Mouse (Mus musculus) WW6 (cell line): Measurements from ENCODE around the gene Trim30a.
A peak's percentile ranks its signal among the peaks of the same experiment; 100 is the strongest.
"Not testable (repeated sequence)": the region's sequence is repeated elsewhere in the genome, so short reads cannot be mapped to it uniquely, and the experiment has no call there.

Source experiments
- DNase-seq: peaks from one replicate; pipeline ENCODE4 v3.0.0-alpha.2; 2013; ENCODE audit warnings: low read depth, low spot score

Gene Trim30a

DNA sequence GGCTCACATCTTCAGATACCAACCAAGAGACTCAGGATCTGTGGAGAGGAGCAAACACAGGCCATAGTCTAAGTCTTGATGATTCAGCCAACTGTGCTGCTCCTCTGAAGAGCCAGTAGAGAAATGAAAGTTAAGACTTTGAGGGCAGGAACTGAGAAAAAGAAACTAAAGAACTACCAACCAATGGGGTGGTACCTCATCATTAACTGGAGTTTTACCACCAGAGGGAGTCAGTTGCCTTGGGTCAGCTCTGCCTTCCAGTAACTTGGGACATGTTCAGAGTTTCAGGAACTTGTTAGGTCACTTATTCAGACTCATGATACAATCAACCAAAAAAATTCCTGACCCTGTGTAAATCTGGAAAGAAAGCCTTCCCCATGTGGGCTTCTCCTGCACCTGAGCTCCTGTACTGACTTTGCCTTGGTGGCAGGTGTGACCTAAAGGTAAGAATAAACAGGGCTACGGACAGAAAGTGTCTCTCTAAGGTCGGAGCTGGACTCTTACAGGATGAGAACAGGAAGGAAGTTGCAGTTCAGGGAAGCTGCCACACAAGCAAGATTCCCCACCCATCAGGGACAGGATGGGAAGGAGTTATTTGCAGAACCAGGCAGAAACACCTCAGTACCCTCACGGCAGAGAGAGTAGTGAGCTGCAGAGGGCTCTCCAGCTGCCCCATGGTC lies at the start of gene Trim30a:
Trim30a (minus strand) TSS at position 129 of the 680 bp plus-strand sequence.
- no peak for DNase-seq

DNA sequence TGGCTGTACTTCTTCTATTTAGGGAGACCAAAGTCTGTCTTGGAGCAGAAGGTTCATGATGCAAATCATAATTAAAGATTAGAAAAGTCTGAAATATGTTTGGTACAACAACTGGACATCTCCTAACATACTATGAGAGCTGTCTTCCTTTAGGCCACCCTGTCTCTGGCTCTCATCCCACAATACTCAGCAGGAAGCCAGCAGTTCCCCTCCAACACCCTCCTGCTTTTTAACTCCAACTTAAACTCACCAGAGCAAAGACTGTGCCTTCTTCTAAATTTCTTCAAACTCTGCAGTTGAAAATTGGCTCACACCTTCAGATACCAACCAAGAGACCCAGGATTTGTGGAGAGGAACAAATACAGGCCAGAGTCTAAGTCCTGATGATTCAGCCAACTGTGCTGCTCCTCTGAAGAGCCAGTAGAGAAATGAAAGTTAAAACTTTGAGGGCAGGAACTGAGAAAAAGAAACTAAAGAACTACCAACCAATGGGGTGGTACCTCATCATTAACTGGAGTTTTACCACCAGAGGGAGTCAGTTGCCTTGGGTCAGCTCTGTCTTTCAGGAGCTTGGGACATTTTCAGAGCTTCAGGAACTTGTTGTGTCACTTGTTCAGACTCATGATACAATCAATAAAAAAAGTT lies 42.5 kb upstream of the Trim30a start, which contains the start of gene Trim30d:
Trim30d (minus strand) TSS at position 429 of the 645 bp plus-strand sequence.
- not testable (repeated sequence) for DNase-seq

DNA sequence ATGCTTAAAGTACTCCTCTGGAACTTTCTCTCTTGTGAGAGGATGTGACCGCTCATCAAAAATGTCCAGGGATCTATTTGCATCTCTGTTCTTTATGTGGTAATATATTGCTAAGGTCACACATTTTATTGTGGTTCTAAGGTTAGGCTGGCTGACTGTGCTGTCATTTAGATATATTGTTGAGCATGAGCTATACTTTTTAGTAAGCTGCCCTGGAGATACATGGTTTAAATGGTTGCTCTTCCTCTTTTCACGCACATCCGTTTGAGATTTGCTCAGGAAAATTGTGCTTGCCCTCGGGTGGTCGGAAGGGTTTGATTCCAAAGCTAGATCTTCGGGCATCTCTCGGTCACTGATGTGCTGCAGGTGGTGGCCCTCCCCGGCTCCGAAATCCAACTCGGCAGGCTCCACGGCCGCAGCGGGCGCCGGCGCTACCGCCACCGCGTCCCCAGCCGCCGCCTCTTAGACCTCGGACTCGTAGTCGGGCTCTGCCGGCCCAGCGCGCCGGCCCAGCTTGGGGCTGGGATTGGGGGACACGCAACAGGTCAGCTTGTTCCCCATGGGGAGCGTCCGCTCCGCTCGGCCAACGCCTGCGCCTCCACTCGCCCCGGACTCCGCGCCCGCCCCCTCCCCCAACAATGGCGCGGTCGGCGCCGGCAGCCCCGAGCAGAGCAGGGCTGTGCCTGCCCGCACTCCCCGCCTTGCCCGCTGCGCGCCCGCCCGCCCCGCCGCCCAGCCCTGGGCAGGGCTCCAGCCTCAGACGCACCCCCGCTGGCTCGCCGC lies 36.8 kb upstream of the Trim30a start:
- DNase-seq, result no peak

DNA sequence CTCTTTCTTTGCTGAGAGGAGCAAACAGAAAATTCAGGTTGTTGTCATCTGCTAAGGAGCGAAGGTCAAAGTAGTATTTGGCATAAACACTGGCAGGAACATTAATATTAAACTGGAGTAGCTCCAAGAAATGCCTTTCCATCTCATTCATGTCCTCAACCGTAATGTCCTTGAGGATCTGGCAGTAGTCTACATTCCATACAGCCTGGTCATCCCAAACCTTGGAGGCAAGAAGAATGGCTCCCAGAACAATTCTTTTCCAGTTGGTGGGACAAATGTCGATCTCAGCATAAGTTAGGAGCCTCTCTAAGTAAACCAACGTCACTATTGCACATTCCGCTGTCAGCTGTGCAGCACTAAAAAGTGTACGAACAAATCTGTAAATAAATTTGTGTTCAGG lies 36.2 kb upstream of the Trim30a start:
- not testable (repeated sequence) for DNase-seq

DNA sequence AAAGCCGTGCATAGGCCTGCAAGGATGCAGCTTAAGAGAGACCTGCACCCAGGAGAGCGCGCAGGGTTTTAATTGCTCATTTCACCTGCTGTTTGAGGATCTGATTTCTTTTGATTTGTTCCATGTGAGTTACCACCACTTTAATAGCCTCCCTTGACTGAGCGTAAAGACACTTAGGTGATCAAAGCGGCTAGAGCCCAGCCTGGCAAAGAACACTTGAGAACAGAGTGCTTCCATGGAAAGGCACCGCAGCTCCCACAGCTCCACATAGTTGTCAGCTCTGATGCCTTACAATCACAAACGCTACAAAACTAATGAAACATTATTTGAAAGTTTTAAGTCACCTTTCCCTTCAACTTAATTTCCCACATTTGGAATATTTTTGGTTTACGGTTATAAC lies 34.5 kb upstream of the Trim30a start:
- DNase-seq, result not testable (repeated sequence)

DNA sequence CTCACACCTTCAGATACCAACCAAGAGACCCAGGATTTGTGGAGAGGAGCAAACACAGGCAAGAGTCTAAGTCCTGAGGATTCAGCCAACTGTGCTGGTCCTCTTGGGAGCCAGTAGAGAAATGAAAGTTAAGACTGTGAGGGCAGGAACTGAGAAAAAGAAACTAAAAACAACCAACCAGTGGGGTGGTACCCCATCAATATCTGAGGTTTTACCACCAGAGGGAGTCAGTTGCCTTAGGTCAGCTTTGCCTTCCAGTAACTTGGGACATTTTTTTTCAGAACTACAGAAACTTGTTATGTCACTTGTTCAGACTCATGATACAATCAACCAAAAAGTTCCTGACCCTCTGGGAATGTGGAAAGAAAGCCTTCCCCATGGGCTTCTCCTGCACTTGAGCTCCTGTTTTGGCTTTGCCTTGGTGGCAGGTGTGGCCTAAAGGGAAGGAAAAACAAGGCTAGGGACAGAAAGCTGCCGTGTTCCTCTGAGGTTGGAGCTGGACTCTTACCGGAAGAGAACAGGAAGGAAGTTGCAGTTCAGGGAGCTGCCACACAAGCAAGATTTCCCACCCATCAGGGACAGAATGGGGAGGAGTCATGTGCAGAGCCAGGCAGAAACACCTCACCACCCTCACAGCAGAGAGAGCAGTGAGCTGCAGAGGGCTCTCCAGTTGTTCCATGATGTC lies 18.9 kb downstream of the Trim30a start:
- DNase-seq, result peak; percentile 9

DNA sequence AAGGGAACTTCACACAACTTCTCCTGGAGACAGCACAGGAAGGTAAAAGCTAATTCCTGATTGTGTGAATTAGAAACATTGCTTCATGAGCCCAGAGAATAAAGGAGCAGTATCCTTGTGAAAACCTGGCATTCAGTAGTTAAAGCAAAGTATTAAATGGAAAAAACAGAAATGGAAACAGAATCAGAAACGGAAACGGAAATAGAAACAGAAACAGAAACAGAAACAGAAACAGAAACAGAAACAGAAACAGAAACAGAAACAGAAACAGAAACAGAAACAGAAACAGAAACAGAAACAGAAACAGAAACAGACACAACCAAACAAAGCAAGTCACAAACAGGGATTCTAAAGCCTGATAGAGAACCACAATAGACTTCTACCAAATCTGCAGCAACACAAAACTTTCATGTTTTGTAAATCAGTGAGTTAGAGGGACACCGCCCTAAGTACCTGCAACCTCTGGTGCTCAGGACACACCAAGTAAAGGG lies 60.5 kb downstream of the Trim30a start:
- DNase-seq, result no peak

DNA sequence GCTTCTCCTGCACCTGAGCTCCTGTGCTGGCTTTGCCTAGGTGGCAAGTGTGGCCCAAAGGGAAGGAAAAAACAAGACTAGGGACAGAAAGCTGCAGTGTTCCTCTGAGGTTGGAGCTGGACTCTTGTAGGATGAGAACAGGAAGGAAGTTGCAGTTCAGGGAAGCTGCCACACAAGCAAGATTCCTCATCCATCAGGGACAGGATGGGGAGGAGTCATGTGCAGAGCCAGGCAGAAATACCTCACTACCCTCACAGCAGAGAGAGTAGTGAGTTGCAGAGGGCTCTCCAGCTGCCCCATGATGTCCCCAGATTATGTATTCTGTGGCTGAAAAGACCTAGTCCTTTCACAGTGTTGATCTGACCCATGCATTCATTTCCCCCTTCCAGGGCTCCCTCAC lies 63.9 kb downstream of the Trim30a start:
- no peak for DNase-seq

DNA sequence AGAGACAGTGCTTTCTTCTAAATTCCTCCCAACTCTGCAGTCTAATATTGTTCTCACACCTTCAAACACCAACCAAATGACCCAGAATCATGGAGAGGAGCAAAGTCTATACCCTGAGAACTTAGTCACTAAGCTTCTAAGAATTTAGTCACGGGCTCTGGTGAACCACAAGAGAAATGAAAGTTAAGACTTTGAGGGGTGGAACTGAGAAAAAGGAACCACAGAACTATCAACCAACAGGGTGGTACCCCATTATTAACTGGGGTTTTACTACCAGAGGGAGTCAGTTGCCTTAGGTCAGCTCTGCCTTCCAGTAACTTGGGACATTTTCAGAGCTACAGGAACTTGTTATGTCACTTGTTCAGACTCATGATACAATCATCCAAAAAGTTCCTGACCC lies 64.3 kb downstream of the Trim30a start, which contains the start of gene Trim30c:
Trim30c (minus strand) TSS at position 140 of the 400 bp plus-strand sequence.
- DNase-seq, result no peak

DNA sequence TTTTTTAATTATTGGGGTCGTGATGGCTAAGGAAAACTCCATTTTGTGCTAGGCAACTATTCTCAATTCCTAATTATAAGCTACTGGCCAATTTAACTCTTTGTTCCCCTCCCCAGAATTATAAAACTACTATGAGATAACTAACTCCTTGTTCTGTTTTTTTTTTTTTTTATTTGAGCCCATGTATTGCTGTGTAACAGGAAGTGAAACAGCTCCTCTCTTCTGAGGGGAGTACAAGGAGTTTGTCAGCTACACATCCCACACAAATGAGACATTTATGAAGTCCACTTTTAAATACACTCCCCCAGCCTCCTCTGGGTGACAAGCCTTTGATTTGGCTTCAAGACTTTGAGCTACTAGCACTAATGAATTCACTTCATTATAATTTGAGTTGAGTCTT lies 66.5 kb downstream of the Trim30a start:
- DNase-seq, result no peak

DNA sequence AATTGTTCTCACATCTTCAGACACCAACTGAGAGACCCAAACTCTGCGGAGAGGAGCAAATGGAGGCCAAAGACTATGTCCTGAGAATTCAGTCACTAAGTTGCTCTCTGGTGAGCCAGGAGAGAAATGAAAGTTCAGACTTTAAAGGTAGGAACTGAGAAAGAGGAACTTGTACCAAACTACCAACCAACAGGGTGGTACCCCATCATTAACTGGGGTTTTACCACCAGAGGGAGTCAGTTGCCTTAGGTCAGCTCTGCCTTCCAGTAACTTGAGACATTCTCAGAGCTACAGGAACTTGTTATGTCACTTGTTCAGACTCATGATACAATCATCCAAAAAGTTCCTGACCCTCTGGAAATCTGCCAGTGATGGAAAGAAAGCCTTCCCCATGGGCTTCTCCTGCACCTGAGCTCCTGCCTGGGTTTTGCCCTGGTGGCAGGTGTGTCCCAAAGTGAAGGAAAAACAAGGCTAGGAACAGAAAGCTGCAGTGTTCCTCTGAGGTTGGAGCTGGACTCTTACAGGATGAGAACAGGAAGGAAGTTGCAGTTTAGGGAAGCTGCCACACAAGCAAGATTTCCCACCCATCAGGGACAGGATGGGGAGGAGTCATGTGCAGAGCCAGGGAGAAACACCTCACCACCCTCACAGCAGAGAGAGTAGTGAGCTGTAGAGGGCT lies 95.1 kb downstream of the Trim30a start, which contains the start of gene Trim30b:
Trim30b (minus strand) TSS at position 149 of the 679 bp plus-strand sequence.
- DNase-seq, result no peak

DNA sequence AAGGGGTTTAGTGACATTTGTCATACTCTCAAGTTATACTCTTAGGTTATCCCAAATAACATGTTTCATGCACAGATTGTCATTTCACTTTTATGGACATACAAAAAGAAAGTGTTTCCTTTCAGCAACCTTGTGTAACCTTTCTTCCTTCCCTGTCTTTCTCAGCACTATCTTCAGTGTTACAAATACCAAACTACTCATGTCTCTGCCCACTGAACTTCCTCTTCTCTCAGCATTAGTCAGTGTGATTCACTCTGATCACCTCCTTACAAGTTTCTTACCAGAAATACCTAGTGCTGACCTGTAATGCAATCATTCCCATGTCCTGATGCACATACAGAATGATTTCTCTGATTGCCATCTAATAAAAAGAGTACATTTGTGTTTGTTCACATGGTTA lies 98.7 kb downstream of the Trim30a start:
- DNase-seq, result no peak
